Mouse (Mus musculus) kidney, adult 2 months (tissue): ENCODE results near the gene Tmcc3.

Experiments used
- CTCF ChIP-seq: fragments of 200-500 bp; conservative IDR thresholded peaks from 2 replicates; pipeline ENCODE4 v1.5.1; 2011; ENCODE audit warnings: low read depth, mild to moderate bottlenecking, control low read depth, low read length, moderate library complexity, mixed read lengths; ENCODE audit not compliant: insufficient read depth, insufficient read length
- POLR2A ChIP-seq: fragments of 200-500 bp; IDR thresholded peaks from one replicate; pipeline ENCODE4 v1.6.1; 2011; ENCODE audit warnings: low read depth, low read length, control low read depth

- TF ChIP-seq CTCF = no peak
- TF ChIP-seq POLR2A = no peak
These were observed 189.1 kb downstream of the Tmcc3 start for GRCm38 (mm10) chr10:94500877-94501273.
